Mouse (Mus musculus): ENCODE results near the gene Oxtr.
A peak's percentile ranks its signal among the peaks of the same experiment; 100 is the strongest.

Oxtr gene

DNA sequence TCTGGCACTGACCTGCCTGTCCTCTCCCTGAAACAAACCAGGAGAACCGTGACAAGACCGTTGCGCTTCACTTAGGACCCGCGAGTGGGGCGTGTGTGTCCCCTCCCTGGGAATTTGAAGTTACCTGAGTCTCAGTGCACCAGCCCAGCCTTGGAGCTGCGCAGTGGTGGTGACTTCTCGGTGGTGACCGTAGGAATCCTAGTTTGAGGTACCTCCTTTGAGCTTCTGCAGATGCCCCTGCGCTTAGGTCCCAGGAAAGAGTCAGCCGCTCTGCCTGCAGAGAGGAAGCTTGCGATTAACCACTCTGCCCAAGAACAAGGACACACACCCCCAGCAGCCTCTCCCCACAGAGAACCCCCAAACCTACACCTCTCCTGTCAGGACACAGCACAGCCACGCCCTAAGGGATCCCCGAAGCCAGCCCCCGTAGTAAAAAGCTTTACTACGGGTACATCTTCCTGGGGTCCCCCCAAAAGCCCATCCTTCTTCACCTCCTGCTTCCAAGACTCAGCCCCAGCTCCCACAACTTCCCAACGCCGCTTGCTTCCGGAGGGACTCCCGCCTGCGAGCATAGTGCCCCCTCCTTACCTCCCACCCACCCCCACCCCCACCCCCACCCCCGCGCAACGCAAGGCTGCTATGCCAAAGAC is at the start of gene Oxtr:
Gene Oxtr (minus strand): TSS at position 34 of the 650 bp plus-strand sequence.
- DNase-seq (ENCODE audit: low spot score in 2 of 2), result no peak

- DNase-seq (ENCODE audit: low spot score in 2 of 2), result no peak
These were observed 35.7 kb upstream of the Oxtr start for GRCm38 (mm10) chr6:112525434-112525833.

GRCm38 (mm10) chr6:112524459-112524858 is 34.7 kb upstream of the Oxtr start:
- DNase-seq (ENCODE audit: low spot score in 2 of 2), result peak in 1 of 2 experiments; percentile 36

DNA sequence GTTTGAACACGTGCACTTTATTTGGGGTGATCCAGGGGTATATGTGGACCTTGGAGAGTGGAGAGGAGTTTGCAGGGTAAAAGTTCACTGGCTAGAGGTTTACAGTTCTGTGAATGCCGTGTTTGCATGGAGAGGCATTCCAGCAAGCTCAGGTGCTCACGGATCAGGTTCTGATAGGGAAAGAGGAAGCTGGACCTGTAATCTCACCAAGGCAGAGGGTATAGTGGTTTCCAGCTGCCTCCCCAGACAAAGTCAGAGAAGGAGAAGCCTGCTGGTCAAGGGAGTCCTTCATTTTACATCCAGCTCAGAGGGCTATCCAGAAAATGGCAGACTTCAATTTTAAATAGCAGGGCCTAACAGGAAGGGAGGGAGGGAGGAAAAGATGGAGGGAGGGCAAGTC is 28.2 kb upstream of the Oxtr start:
- no peak for DNase-seq (ENCODE audit: low spot score in 2 of 2)

GRCm38 (mm10) chr6:112517572-112517971 is 27.8 kb upstream of the Oxtr start:
- no peak for DNase-seq (ENCODE audit: low spot score in 2 of 2)

DNA sequence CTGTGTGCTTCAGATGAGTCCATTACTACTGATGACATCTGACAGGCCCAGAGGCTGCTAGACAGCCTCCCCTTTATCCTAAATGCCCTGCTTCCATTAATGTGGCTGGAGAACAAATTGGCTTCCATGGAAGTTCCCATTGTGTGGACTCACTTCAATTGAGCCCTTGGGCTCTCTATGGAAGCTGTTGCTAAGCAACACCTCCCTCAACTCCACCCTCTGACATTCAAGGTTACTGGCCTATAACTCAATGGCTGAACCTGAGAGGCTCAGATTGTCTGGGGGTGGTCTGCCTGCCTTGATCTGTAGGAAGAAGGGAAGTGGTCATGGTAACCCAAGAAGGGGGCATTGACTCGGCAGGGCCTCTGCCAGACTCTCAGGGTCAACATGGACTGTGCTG is 26.8 kb upstream of the Oxtr start:
- no peak for DNase-seq (ENCODE audit: low spot score in 2 of 2)

GRCm38 (mm10) chr6:112514591-112514990 is 24.8 kb upstream of the Oxtr start:
- DNase-seq (ENCODE audit: low spot score in 2 of 2), result no peak

GRCm38 (mm10) chr6:112510346-112510745 is 20.6 kb upstream of the Oxtr start:
- DNase-seq (ENCODE audit: low spot score in 2 of 2), result peak in 1 of 2 experiments; percentile 16

GRCm38 (mm10) chr6:112509590-112510131 is 19.9 kb upstream of the Oxtr start:
- DNase-seq (ENCODE audit: low spot score in 2 of 2), result no peak

DNA sequence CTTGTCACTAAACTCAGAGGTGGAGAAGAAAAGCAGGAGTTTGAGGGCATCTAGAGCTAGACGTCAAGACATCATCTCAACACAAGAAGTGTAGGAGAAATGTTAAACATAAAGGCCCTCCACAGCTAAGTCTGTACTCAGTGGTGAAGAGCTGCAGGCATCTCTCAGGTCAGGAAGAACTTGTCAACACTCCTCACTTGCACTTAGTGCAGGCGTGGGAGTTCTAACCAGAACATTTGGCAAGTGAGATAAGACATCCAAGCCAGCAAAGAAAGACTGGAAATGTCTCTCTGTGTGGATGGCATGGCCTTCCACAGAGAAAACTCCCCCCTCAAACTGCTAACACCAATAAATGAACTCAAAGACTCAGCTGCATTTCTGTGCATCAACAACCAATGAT is 17.9 kb upstream of the Oxtr start:
- peak in 1 of 2 experiments; percentile 45 for DNase-seq (ENCODE audit: low spot score in 2 of 2)

- DNase-seq (ENCODE audit: low spot score in 2 of 2), result no peak
These were observed 11.4 kb upstream of the Oxtr start for GRCm38 (mm10) chr6:112501156-112501555.

DNA sequence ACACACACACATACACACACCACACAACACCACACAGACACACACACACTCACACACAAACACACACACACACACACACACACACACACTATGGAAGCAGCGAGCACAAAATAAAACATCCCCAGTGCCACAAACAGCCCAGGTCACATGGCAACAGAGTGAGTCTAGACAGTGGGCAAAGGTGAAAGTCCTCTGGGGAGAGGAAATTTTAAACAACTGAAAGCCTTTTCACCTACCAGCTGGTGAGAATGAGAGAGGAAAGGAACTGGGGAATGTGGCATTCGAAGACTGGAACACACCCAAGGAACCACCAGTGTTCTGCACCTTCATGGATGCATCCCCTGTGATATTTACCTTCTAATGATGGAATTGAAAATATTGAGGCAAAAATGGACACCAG is 9.7 kb upstream of the Oxtr start:
- no peak for DNase-seq (ENCODE audit: low spot score in 2 of 2)

DNA sequence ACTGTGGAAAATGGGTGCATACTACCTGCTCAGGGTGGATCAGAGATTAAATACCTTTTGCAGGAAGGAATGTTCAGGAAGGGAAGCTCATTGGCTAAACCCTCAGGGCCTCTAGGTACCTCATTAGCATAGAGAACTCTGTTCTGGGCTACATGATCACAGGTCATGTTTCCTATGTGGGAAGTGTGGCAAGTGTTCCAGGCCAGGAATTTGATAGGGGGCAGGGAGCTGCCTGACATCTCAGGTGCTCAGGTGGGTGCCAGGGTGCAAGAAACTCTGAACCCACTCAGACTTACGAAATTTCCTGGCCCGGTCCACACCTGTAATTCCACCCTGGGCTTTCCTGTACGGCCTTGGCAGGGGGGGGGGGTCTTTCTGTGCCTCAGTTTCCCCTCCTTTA is 9.0 kb upstream of the Oxtr start:
- no peak for DNase-seq (ENCODE audit: low spot score in 2 of 2)

- DNase-seq (ENCODE audit: low spot score in 2 of 2), result no peak
These were observed 7.7 kb upstream of the Oxtr start for GRCm38 (mm10) chr6:112497456-112497855.

DNA sequence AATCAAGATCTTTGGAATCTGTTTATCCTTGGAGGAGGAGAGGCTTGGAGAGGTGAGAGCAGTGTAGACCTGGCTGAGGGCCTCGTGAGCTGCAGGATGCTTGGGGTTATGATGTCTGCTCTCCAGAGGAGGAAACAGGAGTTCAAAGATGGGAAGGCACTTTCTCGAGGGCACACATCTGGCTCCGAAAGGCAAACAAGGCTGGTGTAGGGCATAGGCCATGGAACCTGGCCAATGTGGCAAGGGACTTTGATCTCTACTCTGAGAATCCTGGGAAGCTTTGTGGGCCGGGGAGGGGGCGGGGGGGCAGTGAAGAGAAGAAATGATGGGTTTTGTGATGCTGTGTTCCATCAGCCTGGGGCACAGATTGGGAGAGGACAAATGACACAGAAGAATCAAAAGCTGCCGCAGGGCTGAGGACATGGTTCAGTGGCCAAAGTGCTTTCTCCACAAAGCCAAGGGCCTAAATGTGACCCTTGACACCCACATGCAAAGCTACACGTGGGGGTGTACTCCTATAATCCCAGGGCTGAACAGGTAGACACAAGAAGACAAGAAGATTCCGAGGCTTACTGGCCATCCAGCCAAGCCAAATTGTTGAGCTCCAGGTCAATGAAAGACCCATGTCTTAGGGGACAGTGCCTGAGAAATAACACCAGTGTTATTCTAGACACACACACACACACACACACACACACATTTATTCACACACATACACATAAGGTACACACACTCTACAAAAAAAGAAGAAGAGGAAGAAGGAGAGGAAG is 6.7 kb upstream of the Oxtr start:
- no peak for DNase-seq (ENCODE audit: low spot score in 2 of 2)

- DNase-seq (ENCODE audit: low spot score in 2 of 2), result no peak
These were observed 5.5 kb upstream of the Oxtr start for GRCm38 (mm10) chr6:112495219-112495618.

GRCm38 (mm10) chr6:112494620-112495081 is 4.9 kb upstream of the Oxtr start:
- no peak for DNase-seq (ENCODE audit: low spot score in 2 of 2)

DNA sequence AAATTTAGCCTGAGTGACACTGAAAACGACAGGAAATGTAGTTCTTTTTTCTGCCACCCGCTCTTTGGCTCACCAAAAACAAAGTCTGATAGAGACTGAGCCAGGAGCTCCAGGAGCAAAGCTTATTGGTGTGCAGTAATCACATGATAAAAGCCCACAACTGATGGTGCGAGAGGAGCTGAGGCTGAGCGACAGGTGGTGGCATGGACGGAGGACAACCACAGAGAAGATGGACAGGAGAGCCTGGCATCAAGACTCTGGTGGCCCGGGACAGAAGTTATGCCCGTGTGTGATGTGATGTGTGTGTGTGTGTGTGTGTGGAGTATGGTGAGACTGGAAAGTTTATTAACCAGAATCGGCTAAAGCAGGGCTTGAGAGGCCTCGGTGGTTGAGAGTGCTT is 3.6 kb upstream of the Oxtr start:
- DNase-seq (ENCODE audit: low spot score in 2 of 2), result no peak

DNA sequence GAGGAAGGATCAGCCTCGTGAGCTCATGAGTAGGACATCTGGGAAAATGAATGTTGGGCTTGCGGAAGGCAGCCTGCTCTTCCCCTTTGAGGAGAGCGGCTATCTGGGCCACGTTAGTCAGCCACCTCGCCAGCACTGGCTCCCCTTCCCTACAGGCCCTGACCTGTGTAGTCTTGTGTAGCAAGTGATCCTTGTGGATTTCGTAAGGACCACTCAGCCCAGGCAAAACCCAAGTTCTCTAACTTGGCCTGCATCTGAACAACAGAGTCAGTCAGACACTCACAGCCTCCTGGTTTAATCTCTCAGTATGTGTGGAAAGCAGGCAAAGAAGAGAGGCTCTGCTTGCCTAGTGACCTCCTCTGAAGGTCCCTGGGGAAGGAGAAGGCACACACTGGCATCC is 2.9 kb upstream of the Oxtr start:
- no peak for DNase-seq (ENCODE audit: low spot score in 2 of 2)

DNA sequence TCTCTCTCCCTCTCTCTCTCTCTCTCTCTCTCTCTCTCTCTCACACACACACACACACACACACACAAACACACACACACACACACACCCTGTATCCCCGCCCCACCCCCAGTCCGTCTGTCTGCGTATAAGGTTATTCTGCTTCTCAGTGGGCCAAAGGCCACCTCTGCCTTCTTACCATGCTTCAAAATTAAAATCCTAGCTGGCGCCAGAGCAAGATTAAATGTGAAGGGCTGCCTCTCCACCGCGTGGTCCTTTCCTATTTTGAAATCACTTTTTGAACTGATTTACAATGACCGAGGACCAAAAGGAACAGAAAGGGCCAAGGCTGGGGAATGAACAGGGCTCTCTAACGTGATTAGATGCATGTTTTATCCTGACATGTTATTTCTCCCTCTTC is 1.8 kb upstream of the Oxtr start:
- DNase-seq (ENCODE audit: low spot score in 2 of 2), result no peak

DNA sequence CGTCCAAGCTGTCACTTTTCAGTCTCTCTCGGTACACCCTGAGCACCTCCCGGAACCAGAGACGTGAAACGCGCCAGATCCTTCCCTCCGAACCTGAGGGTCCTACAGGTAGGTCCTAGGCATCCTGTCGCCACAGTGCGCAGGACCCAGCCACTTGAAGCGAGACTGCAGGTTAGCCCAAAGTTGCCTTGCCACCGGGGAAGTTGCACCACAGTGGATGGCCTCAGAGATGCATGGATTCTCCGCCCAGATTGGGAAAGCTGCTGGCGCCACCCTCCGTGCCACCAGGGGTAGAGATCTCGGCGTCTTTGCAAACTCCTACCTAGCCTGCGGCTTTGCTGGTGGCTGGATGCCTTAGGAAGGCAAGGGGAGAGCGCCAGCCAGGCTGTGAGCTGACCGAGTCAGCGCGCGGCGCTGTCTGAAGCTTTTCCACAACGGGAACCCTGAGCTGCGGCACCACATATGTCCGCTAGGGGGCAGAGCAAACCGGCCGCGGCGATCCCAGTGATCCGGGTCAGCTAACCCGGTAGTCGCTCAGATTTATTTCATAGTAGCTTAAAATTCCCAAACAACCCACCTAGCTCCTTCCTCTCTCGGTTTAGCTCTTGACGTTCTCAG is 991 bp upstream of the Oxtr start:
- DNase-seq (ENCODE audit: low spot score in 2 of 2), result peak; percentile 89 to 90

- DNase-seq (ENCODE audit: low spot score in 2 of 2), result peak in 1 of 2 experiments; percentile 9
These were observed 398 bp downstream of the Oxtr start for GRCm38 (mm10) chr6:112489181-112489909.

All from frontal cortex, postnatal 36 days (tissue).